Mouse (Mus musculus) megakaryocyte, embryonic 14.5 days (primary cell): ENCODE results near the gene Amigo2.

ENCODE experiments used
- FLI1 ChIP-seq: IDR thresholded peaks from 2 replicates; pipeline ENCODE4 v1.6.1; 2012; ENCODE audit warnings: low read length, inconsistent platforms, mixed read lengths
- GATA1 ChIP-seq: IDR thresholded peaks from 3 replicates; pipeline ENCODE4 v1.6.1; 2012; ENCODE audit warnings: mixed read lengths, low read length, inconsistent platforms, borderline replicate concordance

- no peak for TF ChIP-seq GATA1
- no peak for TF ChIP-seq FLI1
Measured at GRCm38 (mm10) chr15:97249322-97249721, 2.2 kb upstream of the Amigo2 start.
